Mouse (Mus musculus) spleen, adult 2 months (tissue): Measurements from ENCODE around the gene Oxct2a. TPM values are rescaled to one million over a fixed set of nuclear protein-coding genes. Genes with fewer than 3 reads are reported as not detected.

ENCODE experiments used
- DNase-seq, 2 experiments: peaks; one replicate each; pipeline versions ENCODE4 v3.0.0 to v3.0.0-alpha.2; 2012 to 2021; ENCODE audit warnings: low spot score in 2 of 2, low read depth in 1 of 2
- H3K27ac ChIP-seq: fragments of 200-500 bp; 2 replicates; pipeline ENCODE4 v1.5.1; 2012; ENCODE audit warnings: low read length, inconsistent platforms; ENCODE audit not compliant: insufficient read depth
- H3K27me3 ChIP-seq: fragments of 200-500 bp; 2 replicates; pipeline ENCODE4 v1.6.1; 2012; ENCODE audit warnings: mild to moderate bottlenecking, moderate library complexity, low read length, inconsistent platforms; ENCODE audit not compliant: control insufficient read depth, insufficient read depth
- H3K36me3 ChIP-seq: fragments of 200-500 bp; 2 replicates; pipeline ENCODE4 v1.6.1; 2012; ENCODE audit warnings: mild to moderate bottlenecking, low read length, inconsistent platforms; ENCODE audit not compliant: control insufficient read depth, insufficient read depth
- H3K4me1 ChIP-seq: fragments of 200-500 bp; 2 replicates; pipeline ENCODE4 v1.6.1; 2011; ENCODE audit warnings: inconsistent platforms; ENCODE audit not compliant: control insufficient read depth, insufficient read depth, insufficient read length
- H3K4me3 ChIP-seq: fragments of 200-500 bp; 2 replicates; pipeline ENCODE4 v1.5.1; 2011; ENCODE audit warnings: mild to moderate bottlenecking, inconsistent platforms; ENCODE audit not compliant: insufficient read depth, insufficient read length; ENCODE audit errors: extremely low read depth
- CTCF ChIP-seq: fragments of 200-500 bp; IDR thresholded peaks from 2 replicates; pipeline ENCODE4 v1.5.1; 2011; ENCODE audit warnings: mild to moderate bottlenecking, inconsistent platforms; ENCODE audit not compliant: insufficient read depth, insufficient read length, insufficient replicate concordance; ENCODE audit errors: extremely low read depth
- POLR2A ChIP-seq: fragments of 200-500 bp; IDR thresholded peaks from 2 replicates; pipeline ENCODE4 v1.6.1; 2011; ENCODE audit warnings: low read depth, low read length, inconsistent platforms
- WGBS: fragments of 180-500 bp; shearing (Covaris S2); methylation state at CpG from one replicate; pipeline ENCODE4 v1.1.7; 2018; 5-methylcytosine and 5-hydroxymethylcytosine counted together
- polyA plus RNA-seq: library from polyadenylated mRNA; depleted of rRNA; stranded (reverse); fragments of >200 nt; gene quantifications from 2 replicates; pipeline ENCODE4 v1.2.3, GENCODE M21; 2012

Gene Oxct2a
- polyA plus RNA-seq, 1 experiment: 0.04 TPM

- H3K4me1 ChIP-seq: peaks cover 2% of the 10 kb centered on the region; the same call in 1 of the 2 replicates
- DNase-seq: no peak
- WGBS: 87% methylated on average over 3 of the region's 3 CpGs
These were observed 8.9 kb downstream of the Oxct2a start for GRCm38 (mm10) chr4:123314497-123314896.

DNA sequence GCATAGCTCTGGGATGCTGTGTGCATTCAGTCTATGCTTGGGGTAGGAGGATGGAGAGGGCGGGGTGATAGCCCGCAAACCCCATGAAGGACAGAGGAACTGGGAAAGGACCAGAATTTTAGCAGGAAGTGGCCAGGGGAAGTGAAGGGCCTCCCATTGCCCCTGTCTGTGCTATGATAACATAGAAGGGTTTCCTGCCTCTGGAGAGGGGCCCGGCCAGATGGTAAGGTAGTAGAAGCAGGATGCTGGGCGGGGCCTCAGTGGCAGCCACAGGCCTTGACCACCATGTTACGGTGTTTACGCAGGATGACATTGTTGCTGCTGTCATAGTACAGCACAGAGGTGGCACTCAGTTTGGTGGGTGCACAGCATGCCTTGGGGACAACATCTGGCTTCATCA lies 10.4 kb downstream of the Oxct2a start:
- H3K27me3 ChIP-seq: no peaks in the 10 kb centered on the region
- TF ChIP-seq CTCF: no peak
- TF ChIP-seq POLR2A: no peak
- H3K4me3 ChIP-seq: no peak overlapping the region
- H3K36me3 ChIP-seq: no peaks in the 10 kb centered on the region
- no peak for DNase-seq
- 24% methylated on average over 6 of the region's 6 CpGs for WGBS
- no peak overlapping the region for H3K27ac ChIP-seq
- peaks cover 2% of the 10 kb centered on the region; the same call in 1 of the 2 replicates for H3K4me1 ChIP-seq

More at GRCm38 (mm10) chr4:123314497-123314896, 8.9 kb downstream of the Oxct2a start:
- TF ChIP-seq POLR2A: no peak
- TF ChIP-seq CTCF: no peak
- H3K4me3 ChIP-seq: no peak overlapping the region
- no peaks in the 10 kb centered on the region for H3K27me3 ChIP-seq
- H3K36me3 ChIP-seq: no peaks in the 10 kb centered on the region
- no peak overlapping the region for H3K27ac ChIP-seq

GRCm38 (mm10) chr4:123311845-123312244 lies 11.6 kb downstream of the Oxct2a start:
- H3K4me3 ChIP-seq: no peak overlapping the region
- peaks cover 2% of the 10 kb centered on the region; the same call in 1 of the 2 replicates for H3K4me1 ChIP-seq
- peak in 1 of 2 experiments; percentile 11 for DNase-seq
- no peaks in the 10 kb centered on the region for H3K27me3 ChIP-seq
- no peak for TF ChIP-seq CTCF
- no peak for TF ChIP-seq POLR2A
- 50% methylated on average over 7 of the region's 7 CpGs for WGBS
- H3K27ac ChIP-seq: no peak overlapping the region
- H3K36me3 ChIP-seq: no peaks in the 10 kb centered on the region

DNA sequence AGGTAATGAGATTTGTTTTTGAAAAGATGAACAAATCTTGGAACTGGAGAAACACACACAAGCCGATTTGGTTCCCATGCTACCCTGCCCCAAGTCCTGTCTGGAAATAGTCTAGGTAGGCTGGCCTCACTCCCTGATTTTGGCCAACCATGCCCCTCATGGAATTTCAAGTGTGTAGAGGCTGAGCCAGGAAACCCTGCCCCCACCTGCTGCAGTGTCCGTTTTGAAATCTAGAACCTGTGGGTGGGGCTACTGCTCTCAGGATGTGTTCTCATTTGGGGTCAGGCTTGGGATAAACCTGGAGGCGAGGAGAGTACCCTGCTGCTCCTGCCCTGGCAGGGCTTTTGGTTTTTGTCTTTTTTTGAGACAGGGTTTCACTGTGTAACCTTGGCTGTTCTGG lies 15.1 kb downstream of the Oxct2a start:
- Histone ChIP-seq H3K27ac (no peak overlapping the region), H3K27me3 (no peaks in the 10 kb centered on the region), H3K4me1 (peaks cover 7% of the 10 kb centered on the region; the same call in 1 of the 2 replicates), H3K4me3 (no peak overlapping the region), H3K36me3 (0 out of 2 replicates have a peak, but pooled peaks cover 1% of the 10 kb centered on the region)
- WGBS: 66% methylated on average over 3 of the region's 3 CpGs
- TF ChIP-seq POLR2A (no peak), CTCF (no peak)
- no peak for DNase-seq

DNA sequence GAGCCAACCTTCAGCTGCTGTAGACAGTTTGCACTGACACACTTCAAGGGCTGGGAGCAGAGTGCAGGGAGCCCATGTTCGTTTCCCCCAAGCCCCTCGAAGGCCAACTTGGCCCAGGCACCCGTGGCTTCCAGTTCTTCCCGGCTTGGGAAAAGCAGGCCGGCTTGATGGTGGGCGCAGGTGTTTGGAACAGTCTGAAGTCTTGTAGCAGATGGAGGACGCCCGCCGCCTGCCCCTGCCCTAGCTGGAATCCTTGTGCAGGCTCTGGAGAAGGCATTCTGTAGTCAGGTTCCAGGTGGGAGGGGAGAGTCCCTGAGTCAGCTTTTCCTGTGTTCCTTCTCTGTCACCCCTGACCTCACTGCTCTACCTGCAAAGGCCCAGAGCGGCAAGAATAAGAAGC lies 16.4 kb downstream of the Oxct2a start:
- Histone ChIP-seq H3K27me3 (no peaks in the 10 kb centered on the region), H3K36me3 (peaks cover 5% of the 10 kb centered on the region; the same call in 1 of the 2 replicates), H3K27ac (no peak overlapping the region), H3K4me1 (peaks cover 5% of the 10 kb centered on the region; the same call in 1 of the 2 replicates), H3K4me3 (no peak overlapping the region)
- no peak for DNase-seq
- no peak for TF ChIP-seq POLR2A
- TF ChIP-seq CTCF: no peak
- 92% methylated on average over 10 of the region's 10 CpGs for WGBS

DNA sequence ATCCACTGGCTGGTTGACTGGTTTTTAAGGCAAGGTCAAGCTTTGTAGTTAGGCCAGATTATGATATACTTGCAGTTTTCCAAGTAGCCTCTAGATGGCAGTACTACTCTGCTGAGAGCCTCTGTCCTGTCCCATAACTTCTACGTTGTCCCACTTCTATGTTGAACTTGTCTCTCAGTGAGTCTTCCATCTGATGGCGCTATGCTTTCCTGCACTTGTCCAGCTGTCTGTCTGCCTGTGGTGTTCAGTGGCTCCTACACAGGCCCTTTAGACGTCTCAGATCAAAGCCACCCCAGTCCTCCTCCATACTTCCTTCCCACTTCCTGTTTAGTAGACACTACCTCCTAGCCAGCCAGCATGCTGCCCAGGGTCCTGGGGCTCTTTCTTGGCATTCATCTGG lies 17.6 kb downstream of the Oxct2a start:
- H3K4me1 ChIP-seq: peaks cover 5% of the 10 kb centered on the region; the same call in 1 of the 2 replicates
- DNase-seq: peak in 1 of 2 experiments; percentile 27
- peak; percentile 24; the same call in 1 of the 2 replicates for TF ChIP-seq CTCF
- TF ChIP-seq POLR2A: no peak

DNA sequence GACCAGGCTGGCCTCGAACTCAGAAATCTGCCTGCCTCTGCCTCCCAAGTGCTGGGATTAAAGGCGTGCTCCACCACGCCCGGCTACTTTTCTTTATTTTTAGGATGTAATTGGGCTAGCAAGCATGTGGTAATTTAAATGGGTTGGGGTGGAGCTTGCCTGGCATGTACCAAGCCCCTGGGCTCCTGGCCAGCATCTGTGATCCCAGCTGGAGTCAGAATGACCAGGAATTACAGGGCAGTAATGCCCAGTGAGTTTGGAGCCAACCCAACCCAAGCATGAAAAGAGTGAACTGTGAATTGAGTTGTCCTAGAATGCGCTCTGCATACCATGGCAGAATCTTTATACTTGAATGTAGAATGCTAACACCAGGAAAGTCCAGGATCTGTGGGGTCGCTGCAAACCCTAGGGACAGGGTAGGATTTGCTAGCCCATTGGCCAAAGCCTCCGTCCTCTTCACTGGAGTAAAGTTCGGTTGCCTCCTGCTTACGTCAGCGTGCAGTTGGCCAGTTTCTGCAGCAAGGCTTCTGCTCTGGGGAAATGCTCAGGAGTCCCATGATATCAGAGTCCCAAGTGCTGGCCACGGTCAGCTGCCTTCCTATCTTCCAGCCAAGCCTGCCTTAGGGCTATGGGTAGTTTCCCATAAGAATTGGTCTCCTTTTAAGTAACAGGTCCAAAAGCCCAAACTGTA lies 24.3 kb downstream of the Oxct2a start:
- H3K36me3 ChIP-seq: peaks cover 48% of the 10 kb centered on the region
- DNase-seq: no peak
- no peak for TF ChIP-seq POLR2A
- TF ChIP-seq CTCF: no peak
- H3K4me3 ChIP-seq: no peak overlapping the region
- no peak overlapping the region for H3K27ac ChIP-seq
- H3K27me3 ChIP-seq: no peaks in the 10 kb centered on the region
- H3K4me1 ChIP-seq: no peaks in the 10 kb centered on the region
- 93% methylated on average over 11 of the region's 11 CpGs for WGBS

More for the DNA sequence above, 17.6 kb downstream of the Oxct2a start:
- no peak overlapping the region for H3K4me3 ChIP-seq
- H3K36me3 ChIP-seq: peaks cover 5% of the 10 kb centered on the region
- no peak overlapping the region for H3K27ac ChIP-seq
- WGBS: 4% methylated on average over 3 of the region's 3 CpGs
- no peaks in the 10 kb centered on the region for H3K27me3 ChIP-seq
